Mouse (Mus musculus) limb, embryonic 12.5 days (tissue): Measurements from ENCODE around the gene Trpv1. TPM values are rescaled to one million over a fixed set of nuclear protein-coding genes. Genes with fewer than 3 reads are reported as not detected.

ENCODE experiments used
- ATAC-seq: fragments of 200-750 bp; cut with Nextera tagmentation; 2 replicates; pipeline ENCODE4 v1.8.0; 2017; ENCODE audit warnings: low read depth, moderate TSS enrichment; ENCODE audit not compliant: insufficient number of reproducible peaks, insufficient read depth, low FRiP score, low TSS enrichment
- H3K27ac ChIP-seq: fragments of 300-500 bp; sonication (generic); 2 replicates; pipeline ENCODE4 v1.5.1; 2016; ENCODE audit warnings: mild to moderate bottlenecking, moderate library complexity
- H3K27me3 ChIP-seq: fragments of 300-500 bp; sonication (generic); 2 replicates; pipeline ENCODE4 v1.6.1; 2016; ENCODE audit warnings: mild to moderate bottlenecking, moderate library complexity
- H3K36me3 ChIP-seq: fragments of 300-500 bp; sonication (generic); 2 replicates; pipeline ENCODE4 v1.6.1; 2016; ENCODE audit warnings: mild to moderate bottlenecking, moderate library complexity
- H3K4me1 ChIP-seq: fragments of 300-500 bp; sonication (generic); replicated peaks from 2 replicates; pipeline ENCODE4 v1.6.1; 2016
- H3K4me2 ChIP-seq: fragments of 300-500 bp; sonication (generic); 2 replicates; pipeline ENCODE4 v1.6.1; 2016; ENCODE audit warnings: mild to moderate bottlenecking, moderate library complexity
- H3K4me3 ChIP-seq: fragments of 300-500 bp; sonication (generic); replicated peaks from 2 replicates; pipeline ENCODE4 v1.5.1; 2016; ENCODE audit warnings: mild to moderate bottlenecking
- H3K9ac ChIP-seq: fragments of 300-500 bp; sonication (generic); replicated peaks from 2 replicates; pipeline ENCODE4 v1.6.1; 2016; ENCODE audit warnings: mild to moderate bottlenecking, moderate library complexity
- H3K9me3 ChIP-seq: fragments of 300-500 bp; sonication (generic); 2 replicates; pipeline ENCODE4 v1.6.1; 2016; ENCODE audit warnings: mild to moderate bottlenecking, moderate library complexity
- WGBS: fragments of 180-500 bp; shearing (Covaris S2); methylation state at CpG from one replicate; pipeline ENCODE4 v1.1.7; 2016; 5-methylcytosine and 5-hydroxymethylcytosine counted together
- polyA plus RNA-seq: library from polyadenylated mRNA; unstranded; fragments of >200 nt; fragmentation: Nextera tagmentation; extraction: Ambion mirVana; gene quantifications from 2 replicates; pipeline ENCODE4 v1.2.1, GENCODE M21; 2016

Trpv1 gene
- polyA plus RNA-seq, 1 experiment from 2014 or later = 0.08 TPM

DNA sequence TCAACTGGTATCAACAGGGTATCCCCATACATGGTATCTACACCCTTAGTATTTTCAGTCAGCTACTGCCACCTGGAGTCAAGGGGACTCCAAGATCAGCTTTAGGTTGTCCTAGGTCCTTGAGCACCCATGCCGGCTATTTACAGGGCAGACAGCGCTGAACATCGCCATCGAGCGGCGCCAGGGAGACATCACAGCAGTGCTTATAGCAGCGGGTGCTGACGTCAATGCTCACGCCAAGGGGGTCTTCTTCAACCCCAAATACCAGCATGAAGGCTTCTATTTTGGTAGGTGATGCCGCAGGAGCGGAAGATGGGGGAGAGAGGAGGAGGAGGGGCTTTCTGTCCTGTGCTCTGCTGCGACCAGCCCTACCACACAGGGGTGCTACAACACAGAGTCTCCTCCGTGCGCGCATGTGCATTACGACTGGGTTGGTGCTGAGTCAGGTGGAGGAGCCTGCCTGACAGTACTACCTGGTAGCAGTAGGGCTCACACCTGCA is 47.5 kb downstream of the Trpv1 start:
- Histone ChIP-seq H3K4me1 (peaks cover 29% of the 10 kb centered on the region), H3K9me3 (no peaks in the 10 kb centered on the region), H3K27ac (no peak overlapping the region), H3K9ac (0 out of 2 replicates have a peak overlapping the region, but pooled peaks have one; percentile 44), H3K27me3 (no peaks in the 10 kb centered on the region), H3K4me3 (peak overlapping the region; percentile 32), H3K36me3 (no peaks in the 10 kb centered on the region), H3K4me2 (peak overlapping the region; percentile 57)
- WGBS = 2% methylated on average over 16 of the region's 16 CpGs
- peak; percentile 64; the same call in 1 of the 2 replicates for ATAC-seq

GRCm38 (mm10) chr11:73283369-73283768 is 49.3 kb downstream of the Trpv1 start:
- Histone ChIP-seq H3K9me3 (no peaks in the 10 kb centered on the region), H3K4me3 (no peak overlapping the region), H3K27me3 (no peaks in the 10 kb centered on the region), H3K4me2 (no peak overlapping the region), H3K36me3 (no peaks in the 10 kb centered on the region), H3K4me1 (peaks cover 29% of the 10 kb centered on the region), H3K27ac (no peak overlapping the region), H3K9ac (no peak overlapping the region)
- no peak for ATAC-seq
- WGBS = 68% methylated on average over 9 of the region's 9 CpGs

GRCm38 (mm10) chr11:73283926-73284325 is 49.8 kb downstream of the Trpv1 start:
- Histone ChIP-seq H3K9me3 (no peaks in the 10 kb centered on the region), H3K27me3 (no peaks in the 10 kb centered on the region), H3K36me3 (no peaks in the 10 kb centered on the region), H3K4me3 (no peak overlapping the region), H3K4me1 (peaks cover 29% of the 10 kb centered on the region), H3K4me2 (no peak overlapping the region), H3K9ac (no peak overlapping the region), H3K27ac (no peak overlapping the region)
- WGBS = 45% methylated on average over 1 of the region's 1 CpGs
- ATAC-seq = no peak

- H3K36me3 ChIP-seq = no peaks in the 10 kb centered on the region
- H3K27ac ChIP-seq = no peak overlapping the region
- no peak for ATAC-seq
- no peaks in the 10 kb centered on the region for H3K9me3 ChIP-seq
- peaks cover 29% of the 10 kb centered on the region for H3K4me1 ChIP-seq
- H3K9ac ChIP-seq = no peak overlapping the region
- no peak overlapping the region for H3K4me3 ChIP-seq
- H3K27me3 ChIP-seq = no peaks in the 10 kb centered on the region
- no peak overlapping the region for H3K4me2 ChIP-seq
Observed at GRCm38 (mm10) chr11:73284351-73284750, 50.3 kb downstream of the Trpv1 start.

DNA sequence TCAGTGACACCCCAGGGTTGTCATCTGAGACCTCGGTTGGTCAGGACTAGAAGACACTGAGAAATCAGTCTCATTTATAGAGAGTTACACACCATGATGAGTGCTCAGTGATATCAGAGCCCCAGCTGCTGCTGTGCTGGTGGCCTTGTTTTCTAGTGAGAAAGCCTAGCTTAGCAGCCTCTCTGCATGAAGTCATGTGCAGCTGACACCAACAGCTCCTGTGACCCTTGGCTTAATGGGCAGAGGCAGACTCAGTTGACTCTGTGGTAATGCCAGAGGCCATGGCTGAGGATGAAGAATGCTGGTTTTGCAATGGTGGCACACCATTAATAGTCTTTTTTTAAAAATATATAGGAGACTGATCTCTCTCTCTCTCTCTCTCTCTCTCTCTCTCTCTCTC is 55.5 kb downstream of the Trpv1 start:
- Histone ChIP-seq H3K4me1 (0 out of 2 replicates have a peak, but pooled peaks cover 2% of the 10 kb centered on the region), H3K36me3 (no peaks in the 10 kb centered on the region), H3K4me3 (no peak overlapping the region), H3K27me3 (no peaks in the 10 kb centered on the region), H3K27ac (no peak overlapping the region), H3K9ac (no peak overlapping the region), H3K4me2 (no peak overlapping the region), H3K9me3 (no peaks in the 10 kb centered on the region)
- no peak for ATAC-seq
- WGBS = 72% methylated on average over 1 of the region's 1 CpGs

DNA sequence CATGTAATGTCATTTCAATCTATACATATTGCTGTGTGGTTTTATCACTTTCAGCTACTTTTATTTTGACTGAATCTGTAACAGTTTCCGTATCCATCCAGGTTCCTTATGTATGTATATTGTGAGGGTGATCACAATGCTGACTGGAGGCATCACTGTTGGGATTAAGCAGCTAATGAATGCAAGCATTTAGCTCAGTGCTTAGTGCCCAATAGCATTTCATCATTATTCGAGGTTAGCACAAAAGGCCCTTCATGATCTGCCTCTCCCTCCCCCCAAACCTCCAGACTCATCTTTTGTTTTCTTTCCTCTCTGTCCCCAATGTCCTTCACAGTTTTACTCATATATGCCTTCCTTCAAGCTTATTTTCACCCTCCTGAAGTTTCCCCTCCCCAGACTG is 69.0 kb downstream of the Trpv1 start:
- Histone ChIP-seq H3K9ac (no peak overlapping the region), H3K4me3 (no peak overlapping the region), H3K4me1 (no peaks in the 10 kb centered on the region), H3K9me3 (no peaks in the 10 kb centered on the region), H3K4me2 (no peak overlapping the region), H3K36me3 (no peaks in the 10 kb centered on the region), H3K27me3 (no peaks in the 10 kb centered on the region), H3K27ac (no peak overlapping the region)
- WGBS = 64% methylated on average over 2 of the region's 2 CpGs
- ATAC-seq = no peak

Other genes with a start within 250 kb of the Trpv1 start
- 1.0 and 1.4 TPM in 2 replicates for gene P2rx1, start 235.2 kb upstream of the Trpv1 start, polyA plus RNA-seq
- gene Camkk1, start 215.3 kb upstream of the Trpv1 start, polyA plus RNA-seq = 9.3 and 9.7 TPM in 2 replicates
- gene Ncbp3, start 186.5 kb upstream of the Trpv1 start, polyA plus RNA-seq = 15.1 and 16.3 TPM in 2 replicates
- 0.64 and 0.65 TPM in 2 replicates for gene Itgae, start 143.7 kb upstream of the Trpv1 start, polyA plus RNA-seq
- 19.7 and 21.6 TPM in 2 replicates for gene Haspin, start 96.0 kb upstream of the Trpv1 start, polyA plus RNA-seq
- gene P2rx5, start 73.9 kb upstream of the Trpv1 start, polyA plus RNA-seq = 0.21 and 0.26 TPM in 2 replicates
- gene Emc6, start 57.3 kb upstream of the Trpv1 start, polyA plus RNA-seq = 99.3 and 101 TPM in 2 replicates
- gene Tax1bp3, start 57.2 kb upstream of the Trpv1 start, polyA plus RNA-seq = 211 and 215 TPM in 2 replicates
- 23.4 and 24.9 TPM in 2 replicates for gene Ctns, start 35.2 kb upstream of the Trpv1 start, polyA plus RNA-seq
- gene Shpk, start 34.8 kb upstream of the Trpv1 start, polyA plus RNA-seq = 1.6 and 2.3 TPM in 2 replicates
- gene Trpv3, start 33.1 kb downstream of the Trpv1 start, polyA plus RNA-seq = 0.05 and 0.11 TPM in 2 replicates
- 0.44 and 0.53 TPM in 2 replicates for gene Aspa, start 95.3 kb downstream of the Trpv1 start, polyA plus RNA-seq
- not detected in 2 replicates for gene Gm49340, start 95.4 kb downstream of the Trpv1 start, polyA plus RNA-seq
- gene Spata22, start 95.4 kb downstream of the Trpv1 start, polyA plus RNA-seq = not detected in 2 replicates
- not detected in 2 replicates for gene Olfr20, start 116.5 kb downstream of the Trpv1 start, polyA plus RNA-seq
- not detected in 2 replicates for gene Olfr376, start 137.0 kb downstream of the Trpv1 start, polyA plus RNA-seq
- not detected in 2 replicates for gene Olfr1, start 165.3 kb downstream of the Trpv1 start, polyA plus RNA-seq
- gene Olfr378, start 194.2 kb downstream of the Trpv1 start, polyA plus RNA-seq = not detected in 2 replicates
- not detected in 2 replicates for gene Olfr380, start 223.2 kb downstream of the Trpv1 start, polyA plus RNA-seq